Mouse (Mus musculus): Measurements from ENCODE around the gene Hdgf.

Hdgf gene

GRCm38 (mm10) chr3:87909381-87909780, 3.3 kb downstream of the Hdgf start:
- DNase-seq (ENCODE audit: extremely low spot score, low read depth, low spot score): no peak

- no peak for DNase-seq (ENCODE audit: extremely low spot score, low read depth, low spot score)
Observed at GRCm38 (mm10) chr3:87909874-87910273, 3.8 kb downstream of the Hdgf start.

- DNase-seq (ENCODE audit: extremely low spot score, low read depth, low spot score): peak; percentile 53
Observed at GRCm38 (mm10) chr3:87910573-87911141, 4.5 kb downstream of the Hdgf start.

GRCm38 (mm10) chr3:87913491-87913890, 7.4 kb downstream of the Hdgf start:
- DNase-seq (ENCODE audit: extremely low spot score, low read depth, low spot score): no peak

- no peak for DNase-seq (ENCODE audit: extremely low spot score, low read depth, low spot score)
Observed at GRCm38 (mm10) chr3:87913891-87914290, 7.8 kb downstream of the Hdgf start.

GRCm38 (mm10) chr3:87916990-87917389, 10.9 kb downstream of the Hdgf start:
- DNase-seq (ENCODE audit: extremely low spot score, low read depth, low spot score): no peak

GRCm38 (mm10) chr3:87918551-87918950, 12.4 kb downstream of the Hdgf start:
- DNase-seq (ENCODE audit: extremely low spot score, low read depth, low spot score): no peak

GRCm38 (mm10) chr3:87919336-87920108, 13.4 kb downstream of the Hdgf start, which contains the start of gene Mrpl24:
Gene Mrpl24, plus strand, starts transcription at chr3:87919506.
- peak; percentile 91 for DNase-seq (ENCODE audit: extremely low spot score, low read depth, low spot score)

- DNase-seq (ENCODE audit: extremely low spot score, low read depth, low spot score): no peak
Observed at GRCm38 (mm10) chr3:87920270-87920943, 14.3 kb downstream of the Hdgf start.

- no peak for DNase-seq (ENCODE audit: extremely low spot score, low read depth, low spot score)
Observed at GRCm38 (mm10) chr3:87924996-87925395, 18.9 kb downstream of the Hdgf start.

- DNase-seq (ENCODE audit: extremely low spot score, low read depth, low spot score): no peak
Observed at GRCm38 (mm10) chr3:87927452-87927851, 21.3 kb downstream of the Hdgf start.

GRCm38 (mm10) chr3:87929341-87930077, 23.4 kb downstream of the Hdgf start:
- no peak for DNase-seq (ENCODE audit: extremely low spot score, low read depth, low spot score)

- DNase-seq (ENCODE audit: extremely low spot score, low read depth, low spot score): no peak
Observed at GRCm38 (mm10) chr3:87930078-87930795, 24.1 kb downstream of the Hdgf start, which contains the start of the genes Isg20l2 and Rrnad1. Gene Isg20l2, plus strand, starts transcription at chr3:87930314. Gene Rrnad1, minus strand, starts transcription at chr3:87930717.

GRCm38 (mm10) chr3:87934026-87934425, 27.9 kb downstream of the Hdgf start:
- DNase-seq (ENCODE audit: extremely low spot score, low read depth, low spot score): no peak

- no peak for DNase-seq (ENCODE audit: extremely low spot score, low read depth, low spot score)
Observed at GRCm38 (mm10) chr3:87934501-87934900, 28.4 kb downstream of the Hdgf start.

- DNase-seq (ENCODE audit: extremely low spot score, low read depth, low spot score): no peak
Observed at GRCm38 (mm10) chr3:87935201-87935600, 29.1 kb downstream of the Hdgf start.

GRCm38 (mm10) chr3:87935776-87936175, 29.7 kb downstream of the Hdgf start:
- DNase-seq (ENCODE audit: extremely low spot score, low read depth, low spot score): no peak

GRCm38 (mm10) chr3:87940611-87941010, 34.5 kb downstream of the Hdgf start:
- DNase-seq (ENCODE audit: extremely low spot score, low read depth, low spot score): no peak

- no peak for DNase-seq (ENCODE audit: extremely low spot score, low read depth, low spot score)
Observed at GRCm38 (mm10) chr3:87942471-87942870, 36.4 kb downstream of the Hdgf start.

- no peak for DNase-seq (ENCODE audit: extremely low spot score, low read depth, low spot score)
Observed at GRCm38 (mm10) chr3:87943586-87943985, 37.5 kb downstream of the Hdgf start.
